Mouse (Mus musculus): ENCODE results near the gene Shc1. TPM values are rescaled to one million over a fixed set of nuclear protein-coding genes. Genes with fewer than 3 reads are reported as not detected.
"Not testable (repeated sequence)": the region's sequence is repeated elsewhere in the genome, so short reads cannot be mapped to it uniquely, and the experiment has no call there.

Shc1 gene
- total and polyA plus RNA-seq, 3 experiments: 23.1 to 40.6 (median 32.3) TPM

GRCm38 (mm10) chr3:89425876-89426275 lies 7.6 kb downstream of the Shc1 start:
- no peaks in the 10 kb centered on the region for H3K27me3 ChIP-seq (replicated peaks)
- TF ChIP-seq USF2 (conservative IDR thresholded peaks at IDR 0.05; ENCODE audit: low read depth, low read length) (no peak), ZKSCAN1 (IDR thresholded peaks at IDR 0.05; ENCODE audit: borderline replicate concordance, low read depth, low read length) (no peak), POLR2AphosphoS2 (IDR thresholded peaks at IDR 0.05; ENCODE audit: low read depth, low read length) (no peak), CHD2 (IDR thresholded peaks at IDR 0.05; ENCODE audit: low read length) (no peak), E2F4 (IDR thresholded peaks at IDR 0.05; ENCODE audit: insufficient replicate concordance, low read depth, low read length) (no peak), HCFC1 (IDR thresholded peaks at IDR 0.05; ENCODE audit: low read depth, low read length) (no peak), ETS1 (conservative IDR thresholded peaks at IDR 0.05; ENCODE audit: low read depth, low read length) (no peak), POLR2A (IDR thresholded peaks at IDR 0.05; ENCODE audit: low read depth, low read length) (no peak), JUND (conservative IDR thresholded peaks at IDR 0.05; ENCODE audit: low read depth, low read length) (no peak), ELF1 (IDR thresholded peaks at IDR 0.05; ENCODE audit: low read depth, low read length) (no peak), ZMIZ1 (IDR thresholded peaks at IDR 0.05; ENCODE audit: low read depth, low read length) (no peak), MAFK (IDR thresholded peaks at IDR 0.05; ENCODE audit: insufficient replicate concordance, low read length) (no peak), JUN (IDR thresholded peaks at IDR 0.05; ENCODE audit: insufficient read depth, low read depth, low read length) (no peak), IRF4 (IDR thresholded peaks at IDR 0.05; ENCODE audit: low read depth, low read length) (no peak), MYC (IDR thresholded peaks at IDR 0.05; ENCODE audit: low read depth, low read length) (no peak), TBP (conservative IDR thresholded peaks at IDR 0.05; ENCODE audit: low read depth, low read length) (no peak), NELFE (IDR thresholded peaks at IDR 0.05; ENCODE audit: low read depth, low read length) (no peak), PAX5 (IDR thresholded peaks at IDR 0.05; ENCODE audit: low read length) (no peak)
- dilution Hi-C loops (cut with MboI; ENCODE audit: extremely low pct_ligation_motif_present, extremely low pct_unique_long_range_greater_than_20kb, low sequenced_read_pairs) (no loop called here), in situ Hi-C loops (cut with MboI; ENCODE audit: low pct_ligation_motif_present, low pct_unique_long_range_greater_than_20kb, low sequenced_read_pairs) (no loop called here)
- no peak for DNase-seq (ENCODE audit: extremely low read depth)
- peaks cover 48 to 69% of the 10 kb centered on the region in 2 experiments for H3K36me3 ChIP-seq (replicated peaks in 1 of 2; ENCODE audit: control insufficient read depth in 1 of 2, insufficient read depth in 1 of 2, low read length in 1 of 2)
- no peak overlapping the region for H3K4me3 ChIP-seq (replicated peaks in 1 of 3; ENCODE audit: low read depth in 2 of 3, low read length in 2 of 3, poor library complexity in 1 of 3)
- peaks cover 11 to 30% of the 10 kb centered on the region in 2 experiments for H3K4me1 ChIP-seq (ENCODE audit: control insufficient read depth in 1 of 2, insufficient read depth in 2 of 2)
- no peak overlapping the region for H3K4me2 ChIP-seq (ENCODE audit: insufficient read depth, low read depth, poor library complexity, severe bottlenecking)
- no peaks in the 10 kb centered on the region for H3K9me3 ChIP-seq (replicated peaks; ENCODE audit: low read length)
- H3K9ac ChIP-seq (ENCODE audit: insufficient read depth, low read depth): no peak overlapping the region
- no peak overlapping the region for H3K27ac ChIP-seq (ENCODE audit: insufficient read depth, low read depth)
- H3K79me2 ChIP-seq (replicated peaks; ENCODE audit: control insufficient read depth, extremely low read depth, insufficient read depth, poor library complexity, severe bottlenecking): peaks cover 14% of the 10 kb centered on the region

GRCm38 (mm10) chr3:89429021-89429420 lies 10.8 kb downstream of the Shc1 start:
- peaks cover 0 to 20% of the 10 kb centered on the region in 2 experiments; a peak in 2 of 4 replicates for H3K4me1 ChIP-seq (ENCODE audit: control insufficient read depth in 1 of 2, insufficient read depth in 2 of 2)
- in situ Hi-C loops (cut with MboI; ENCODE audit: low pct_ligation_motif_present, low pct_unique_long_range_greater_than_20kb, low sequenced_read_pairs); DNase-seq (ENCODE audit: extremely low read depth); H3K27me3 ChIP-seq (replicated peaks); dilution Hi-C loops (cut with MboI; ENCODE audit: extremely low pct_ligation_motif_present, extremely low pct_unique_long_range_greater_than_20kb, low sequenced_read_pairs); H3K4me3 ChIP-seq (replicated peaks in 1 of 3; ENCODE audit: low read depth in 2 of 3, low read length in 2 of 3, poor library complexity in 1 of 3); H3K9ac ChIP-seq (ENCODE audit: insufficient read depth, low read depth); H3K4me2 ChIP-seq (ENCODE audit: insufficient read depth, low read depth, poor library complexity, severe bottlenecking); H3K9me3 ChIP-seq (replicated peaks; ENCODE audit: low read length); H3K27ac ChIP-seq (ENCODE audit: insufficient read depth, low read depth): not testable (repeated sequence)
- peaks cover 19% of the 10 kb centered on the region for H3K79me2 ChIP-seq (replicated peaks; ENCODE audit: control insufficient read depth, extremely low read depth, insufficient read depth, poor library complexity, severe bottlenecking)
- peaks cover 48 to 65% of the 10 kb centered on the region in 2 experiments for H3K36me3 ChIP-seq (replicated peaks in 1 of 2; ENCODE audit: control insufficient read depth in 1 of 2, insufficient read depth in 1 of 2, low read length in 1 of 2)
